Comparison of ENCODE assay signal across 9 mouse cellular contexts in genomic region chr4:134256407-134257197, GRCm38 (mm10). TPM values are rescaled to one million over a fixed set of nuclear protein-coding genes. Genes with fewer than 3 reads are reported as not detected.
DNase-seq lines count a peak whose midpoint lies in the region; ATAC-seq and TF ChIP-seq lines count a peak whose summit lies in the region.
"Had no signal": no experiment of that assay in that cellular context is flagged by ENCODE, and none has a peak within 500 bp of the region (broad histone marks: within the 10 kb centered on the region; RNA-seq: fewer than 3 reads in every experiment).

No protein-coding gene starts in this region.

- ATAC-seq in lung, embryonic 15.5 days (ENCODE audit: borderline replicate concordance, extremely low read depth, low FRiP score, low TSS enrichment) = peak; percentile 10; the same call in 1 of the 2 replicates
- ATAC-seq in heart, embryonic 12.5 days (ENCODE audit: insufficient number of reproducible peaks, low FRiP score) = no peak; the same call in 1 of the 2 replicates

- H3K27me3 ChIP-seq in lung, embryonic 15.5 days = peaks cover 32% of the 10 kb centered on the region
- H3K27me3 ChIP-seq in heart, embryonic 12.5 days (replicated peaks) = peaks cover 16% of the 10 kb centered on the region
- peaks cover 24% of the 10 kb centered on the region for H3K27me3 ChIP-seq in small intestine, adult 2 months (ENCODE audit: control insufficient read depth, insufficient read depth, low read length)

- TF ChIP-seq POLR2A in small intestine, adult 2 months (IDR thresholded peaks at IDR 0.05; ENCODE audit: low read depth, low read length) = no peak

- no peaks in the 10 kb centered on the region for H3K9me3 ChIP-seq in lung, embryonic 15.5 days
- H3K9me3 ChIP-seq in heart, embryonic 12.5 days (replicated peaks) = no peaks in the 10 kb centered on the region

- DNase-seq in lung, postnatal 36 days = no peak
- peak; percentile 70 for DNase-seq in kidney, postnatal 10 days
- no peak for DNase-seq in cerebellum, postnatal 25 days
- DNase-seq in testis, postnatal 10 days (ENCODE audit: low spot score) = no peak
- no peak for DNase-seq in cerebellum, adult 9-11 months
- DNase-seq: cerebellum, adult 11 months had no signal

- TF ChIP-seq CTCF in small intestine, adult 2 months (IDR thresholded peaks at IDR 0.05; ENCODE audit: extremely low read depth, insufficient read length, insufficient replicate concordance, low read depth, low read length) = no peak

- H3K9ac ChIP-seq in lung, embryonic 15.5 days = no peak overlapping the region
- peak overlapping the region; percentile 0; the same call in 1 of the 2 replicates for H3K9ac ChIP-seq in heart, embryonic 12.5 days

- H3K4me2 ChIP-seq in lung, embryonic 15.5 days = peak overlapping the region; percentile 13; the same call in 1 of the 2 replicates
- peak overlapping the region; percentile 44 for H3K4me2 ChIP-seq in heart, embryonic 12.5 days

- H3K27ac ChIP-seq in lung, embryonic 15.5 days = peak overlapping the region; percentile 70
- 0 out of 2 replicates have a peak overlapping the region, but pooled peaks have one; percentile 32 for H3K27ac ChIP-seq in heart, embryonic 12.5 days (ENCODE audit: poor library complexity, severe bottlenecking)
- 0 out of 2 replicates have a peak overlapping the region, but pooled peaks have one; percentile 36 for H3K27ac ChIP-seq in small intestine, adult 2 months (ENCODE audit: insufficient read depth, low read depth, low read length)

- no peak overlapping the region for H3K4me3 ChIP-seq in lung, embryonic 15.5 days
- no peak overlapping the region for H3K4me3 ChIP-seq in heart, embryonic 12.5 days
- H3K4me3 ChIP-seq in small intestine, adult 2 months (ENCODE audit: low read depth, low read length) = peak overlapping the region; percentile 15; the same call in 1 of the 2 replicates

- H3K36me3 ChIP-seq in lung, embryonic 15.5 days = no peaks in the 10 kb centered on the region
- no peaks in the 10 kb centered on the region for H3K36me3 ChIP-seq in heart, embryonic 12.5 days
- no peaks in the 10 kb centered on the region for H3K36me3 ChIP-seq in small intestine, adult 2 months (ENCODE audit: control insufficient read depth, insufficient read depth, low read length)

- 14% methylated on average over 17 of the region's 19 CpGs for WGBS in lung, embryonic 15.5 days
- WGBS in heart, embryonic 12.5 days = 12% methylated on average over 17 of the region's 19 CpGs
- WGBS in small intestine, adult 2 months = 72% methylated on average over 19 of the region's 19 CpGs

- peaks cover 59% of the 10 kb centered on the region for H3K4me1 ChIP-seq in lung, embryonic 15.5 days
- peaks cover 61% of the 10 kb centered on the region for H3K4me1 ChIP-seq in heart, embryonic 12.5 days (replicated peaks)
- peaks cover 6% of the 10 kb centered on the region for H3K4me1 ChIP-seq in small intestine, adult 2 months (ENCODE audit: control insufficient read depth, insufficient read depth, insufficient read length, low read length)

RNA-seq across cellular contexts. Expression of gene Grrp1, which starts 2.7 kb away (rescaled TPM):
- polyA plus RNA-seq in lung, embryonic 15.5 days (2015; fragmentation: Nextera tagmentation; extraction: Ambion mirVana) = 11.0 and 12.5 TPM in 2 replicates
- polyA plus RNA-seq in heart, embryonic 12.5 days (2016; fragmentation: Nextera tagmentation; extraction: Ambion mirVana) = 4.5 TPM in 2 replicates
- polyA plus RNA-seq in small intestine, adult 2 months (2012; rRNA removed) = 8.6 and 16.7 TPM in 2 replicates

RNA-seq across cellular contexts. Expression of gene Gm30191, which starts 9.9 kb away (rescaled TPM):
- polyA plus RNA-seq in lung, embryonic 15.5 days (2015; fragmentation: Nextera tagmentation; extraction: Ambion mirVana) = not detected in 2 replicates
- polyA plus RNA-seq in heart, embryonic 12.5 days (2016; fragmentation: Nextera tagmentation; extraction: Ambion mirVana) = not detected in 2 replicates
- polyA plus RNA-seq in small intestine, adult 2 months (2012; rRNA removed) = 0.35 TPM in 1 of 2 replicates, not detected in the other

RNA-seq across cellular contexts. Expression of gene Zfp593, which starts 11.2 kb away (rescaled TPM):
- polyA plus RNA-seq in lung, embryonic 15.5 days (2015; fragmentation: Nextera tagmentation; extraction: Ambion mirVana) = 15.2 and 15.9 TPM in 2 replicates
- polyA plus RNA-seq in heart, embryonic 12.5 days (2016; fragmentation: Nextera tagmentation; extraction: Ambion mirVana) = 11.2 and 12.3 TPM in 2 replicates
- polyA plus RNA-seq in small intestine, adult 2 months (2012; rRNA removed) = 6.4 and 7.2 TPM in 2 replicates

RNA-seq across cellular contexts. Expression of gene E130218I03Rik, which starts 13.1 kb away (rescaled TPM):
- polyA plus RNA-seq in lung, embryonic 15.5 days (2015; fragmentation: Nextera tagmentation; extraction: Ambion mirVana) = 0.45 and 0.52 TPM in 2 replicates
- 0.23 and 0.51 TPM in 2 replicates for polyA plus RNA-seq in heart, embryonic 12.5 days (2016; fragmentation: Nextera tagmentation; extraction: Ambion mirVana)
- not detected in 2 replicates for polyA plus RNA-seq in small intestine, adult 2 months (2012; rRNA removed)

RNA-seq across cellular contexts. Expression of gene Cnksr1, which starts 18.4 kb away (rescaled TPM):
- 10.1 and 10.9 TPM in 2 replicates for polyA plus RNA-seq in lung, embryonic 15.5 days (2015; fragmentation: Nextera tagmentation; extraction: Ambion mirVana)
- 0.61 and 1.4 TPM in 2 replicates for polyA plus RNA-seq in heart, embryonic 12.5 days (2016; fragmentation: Nextera tagmentation; extraction: Ambion mirVana)
- polyA plus RNA-seq in small intestine, adult 2 months (2012; rRNA removed) = 16.3 and 42.5 TPM in 2 replicates
